Mouse (Mus musculus): Measurements from ENCODE around the gene Crebzf. TPM values are rescaled to one million over a fixed set of nuclear protein-coding genes. Genes with fewer than 3 reads are reported as not detected.

The Crebzf gene
- polyA plus RNA-seq, 1 experiment from 2014 or later = 33.8 TPM

- H3K9ac ChIP-seq (replicated peaks) = peak overlapping the region; percentile 75
- WGBS = 31% methylated on average over 7 of the region's 7 CpGs
- ATAC-seq (ENCODE audit: low FRiP score) = peak; percentile 13; the same call in 1 of the 2 replicates
- H3K4me1 ChIP-seq = peaks cover 18% of the 10 kb centered on the region
- peak overlapping the region; percentile 94; the same call in 1 of the 2 replicates for H3K27ac ChIP-seq (replicated peaks)
- H3K4me3 ChIP-seq (replicated peaks) = peak overlapping the region; percentile 73
- no peaks in the 10 kb centered on the region for H3K9me3 ChIP-seq (replicated peaks)
- H3K36me3 ChIP-seq = peaks cover 17% of the 10 kb centered on the region
- peak overlapping the region; percentile 65 for H3K4me2 ChIP-seq
- H3K27me3 ChIP-seq (replicated peaks) = no peaks in the 10 kb centered on the region
Observed at GRCm38 (mm10) chr7:90456149-90456844, 13.8 kb downstream of the Crebzf start.

GRCm38 (mm10) chr7:90456845-90457468 is 14.4 kb downstream of the Crebzf start, which contains the start of gene Tmem126a:
TSS of gene Tmem126a (minus strand) at chr7:90457229.
- H3K27ac ChIP-seq (replicated peaks) = peak within 1 kb of the TSS; percentile 94
- H3K4me1 ChIP-seq = peaks cover 18% of the 10 kb centered on the region
- ATAC-seq (ENCODE audit: low FRiP score) = peak; percentile 98
- peak within 1 kb of the TSS; percentile 75 for H3K9ac ChIP-seq (replicated peaks)
- peaks cover 12% of the 10 kb centered on the region for H3K36me3 ChIP-seq
- peak within 1 kb of the TSS; percentile 73 for H3K4me3 ChIP-seq (replicated peaks)
- H3K27me3 ChIP-seq (replicated peaks) = no peaks in the 10 kb centered on the region
- under 1% methylated on average over 41 of the region's 41 CpGs for WGBS
- H3K9me3 ChIP-seq (replicated peaks) = no peaks in the 10 kb centered on the region
- H3K4me2 ChIP-seq = peak within 1 kb of the TSS; percentile 65

GRCm38 (mm10) chr7:90457517-90457916 is 15.0 kb downstream of the Crebzf start:
- peak overlapping the region; percentile 73 for H3K4me3 ChIP-seq (replicated peaks)
- H3K27ac ChIP-seq (replicated peaks) = peak overlapping the region; percentile 94
- WGBS = 8% methylated on average over 10 of the region's 10 CpGs
- no peaks in the 10 kb centered on the region for H3K9me3 ChIP-seq (replicated peaks)
- H3K27me3 ChIP-seq (replicated peaks) = no peaks in the 10 kb centered on the region
- H3K36me3 ChIP-seq = peaks cover 12% of the 10 kb centered on the region
- peak overlapping the region; percentile 65 for H3K4me2 ChIP-seq
- peak overlapping the region; percentile 75 for H3K9ac ChIP-seq (replicated peaks)
- ATAC-seq (ENCODE audit: low FRiP score) = peak; percentile 74
- H3K4me1 ChIP-seq = peaks cover 18% of the 10 kb centered on the region

- Histone ChIP-seq H3K4me1 (peaks cover 18% of the 10 kb centered on the region), H3K9ac (replicated peaks) (no peak overlapping the region), H3K27me3 (replicated peaks) (no peaks in the 10 kb centered on the region), H3K27ac (replicated peaks) (no peak overlapping the region), H3K4me3 (replicated peaks) (no peak overlapping the region), H3K9me3 (replicated peaks) (no peaks in the 10 kb centered on the region), H3K4me2 (peak overlapping the region; percentile 15; the same call in 1 of the 2 replicates), H3K36me3 (no peaks in the 10 kb centered on the region)
- WGBS = 50% methylated on average over 10 of the region's 10 CpGs
- no peak for ATAC-seq (ENCODE audit: low FRiP score)
Observed at GRCm38 (mm10) chr7:90460330-90460729, 17.8 kb downstream of the Crebzf start.

GRCm38 (mm10) chr7:90460930-90461329 is 18.4 kb downstream of the Crebzf start:
- H3K4me2 ChIP-seq = peak overlapping the region; percentile 15; the same call in 1 of the 2 replicates
- peaks cover 13% of the 10 kb centered on the region for H3K4me1 ChIP-seq
- H3K9ac ChIP-seq (replicated peaks) = no peak overlapping the region
- no peaks in the 10 kb centered on the region for H3K9me3 ChIP-seq (replicated peaks)
- no peak for ATAC-seq (ENCODE audit: low FRiP score)
- H3K36me3 ChIP-seq = no peaks in the 10 kb centered on the region
- no peak overlapping the region for H3K27ac ChIP-seq (replicated peaks)
- WGBS = 24% methylated on average over 14 of the region's 14 CpGs
- H3K27me3 ChIP-seq (replicated peaks) = no peaks in the 10 kb centered on the region
- H3K4me3 ChIP-seq (replicated peaks) = no peak overlapping the region

- no peaks in the 10 kb centered on the region for H3K27me3 ChIP-seq (replicated peaks)
- H3K9ac ChIP-seq (replicated peaks) = no peak overlapping the region
- H3K36me3 ChIP-seq = no peaks in the 10 kb centered on the region
- H3K4me1 ChIP-seq = peaks cover 9% of the 10 kb centered on the region; the same call in 1 of the 2 replicates
- no peak for ATAC-seq (ENCODE audit: low FRiP score)
- H3K4me2 ChIP-seq = no peak overlapping the region
- H3K4me3 ChIP-seq (replicated peaks) = no peak overlapping the region
- H3K27ac ChIP-seq (replicated peaks) = no peak overlapping the region
- no peaks in the 10 kb centered on the region for H3K9me3 ChIP-seq (replicated peaks)
- 95% methylated on average over 5 of the region's 5 CpGs for WGBS
Observed at GRCm38 (mm10) chr7:90461441-90461840, 18.9 kb downstream of the Crebzf start.

GRCm38 (mm10) chr7:90473511-90473910 is 31.0 kb downstream of the Crebzf start:
- Histone ChIP-seq H3K9ac (replicated peaks) (no peak overlapping the region), H3K27me3 (replicated peaks) (no peaks in the 10 kb centered on the region), H3K36me3 (peaks cover 3% of the 10 kb centered on the region; the same call in 1 of the 2 replicates), H3K4me1 (peaks cover 16% of the 10 kb centered on the region), H3K9me3 (replicated peaks) (no peaks in the 10 kb centered on the region), H3K4me2 (no peak overlapping the region), H3K27ac (replicated peaks) (no peak overlapping the region), H3K4me3 (replicated peaks) (no peak overlapping the region)
- 72% methylated on average over 2 of the region's 2 CpGs for WGBS
- no peak for ATAC-seq (ENCODE audit: low FRiP score)

- Histone ChIP-seq H3K27me3 (replicated peaks) (no peaks in the 10 kb centered on the region), H3K9ac (replicated peaks) (peak within 1 kb of the TSS; percentile 80), H3K4me1 (peaks cover 16% of the 10 kb centered on the region), H3K9me3 (replicated peaks) (no peaks in the 10 kb centered on the region), H3K36me3 (no peaks in the 10 kb centered on the region), H3K27ac (replicated peaks) (peak within 1 kb of the TSS; percentile 95), H3K4me3 (replicated peaks) (peak within 1 kb of the TSS; percentile 76), H3K4me2 (peak within 1 kb of the TSS; percentile 83)
- peak; percentile 100 for ATAC-seq (ENCODE audit: low FRiP score)
- WGBS = under 1% methylated on average over 36 of the region's 36 CpGs
Observed at GRCm38 (mm10) chr7:90475793-90476312, 33.3 kb downstream of the Crebzf start, which contains the start of gene Tmem126b. TSS of gene Tmem126b (minus strand) at chr7:90476001.

- Histone ChIP-seq H3K4me2 (peak within 1 kb of the TSS; percentile 83), H3K9ac (replicated peaks) (peak within 1 kb of the TSS; percentile 80), H3K36me3 (no peaks in the 10 kb centered on the region), H3K4me3 (replicated peaks) (peak within 1 kb of the TSS; percentile 76), H3K27me3 (replicated peaks) (no peaks in the 10 kb centered on the region), H3K27ac (replicated peaks) (peak within 1 kb of the TSS; percentile 95), H3K4me1 (peaks cover 16% of the 10 kb centered on the region), H3K9me3 (replicated peaks) (no peaks in the 10 kb centered on the region)
- WGBS = under 1% methylated on average over 32 of the region's 32 CpGs
- ATAC-seq (ENCODE audit: low FRiP score) = peak; percentile 75
Observed at GRCm38 (mm10) chr7:90476313-90477245, 34.0 kb downstream of the Crebzf start, which contains the start of gene Dlg2. TSS of gene Dlg2 (plus strand) at chr7:90476672.

- H3K36me3 ChIP-seq = no peaks in the 10 kb centered on the region
- H3K9ac ChIP-seq (replicated peaks) = no peak overlapping the region
- no peaks in the 10 kb centered on the region for H3K9me3 ChIP-seq (replicated peaks)
- no peak for ATAC-seq (ENCODE audit: low FRiP score)
- WGBS = 86% methylated on average over 2 of the region's 2 CpGs
- H3K27ac ChIP-seq (replicated peaks) = no peak overlapping the region
- H3K4me3 ChIP-seq (replicated peaks) = no peak overlapping the region
- H3K4me1 ChIP-seq = no peaks in the 10 kb centered on the region
- no peak overlapping the region for H3K4me2 ChIP-seq
- no peaks in the 10 kb centered on the region for H3K27me3 ChIP-seq (replicated peaks)
Observed at GRCm38 (mm10) chr7:90482607-90483006, 40.1 kb downstream of the Crebzf start.

Measured in neural tube, embryonic 15.5 days (tissue).